Mouse (Mus musculus): ENCODE results near the gene Acat3.
"Not testable (repeated sequence)": the region's sequence is repeated elsewhere in the genome, so short reads cannot be mapped to it uniquely, and the experiment has no call there.

Gene Acat3

DNA sequence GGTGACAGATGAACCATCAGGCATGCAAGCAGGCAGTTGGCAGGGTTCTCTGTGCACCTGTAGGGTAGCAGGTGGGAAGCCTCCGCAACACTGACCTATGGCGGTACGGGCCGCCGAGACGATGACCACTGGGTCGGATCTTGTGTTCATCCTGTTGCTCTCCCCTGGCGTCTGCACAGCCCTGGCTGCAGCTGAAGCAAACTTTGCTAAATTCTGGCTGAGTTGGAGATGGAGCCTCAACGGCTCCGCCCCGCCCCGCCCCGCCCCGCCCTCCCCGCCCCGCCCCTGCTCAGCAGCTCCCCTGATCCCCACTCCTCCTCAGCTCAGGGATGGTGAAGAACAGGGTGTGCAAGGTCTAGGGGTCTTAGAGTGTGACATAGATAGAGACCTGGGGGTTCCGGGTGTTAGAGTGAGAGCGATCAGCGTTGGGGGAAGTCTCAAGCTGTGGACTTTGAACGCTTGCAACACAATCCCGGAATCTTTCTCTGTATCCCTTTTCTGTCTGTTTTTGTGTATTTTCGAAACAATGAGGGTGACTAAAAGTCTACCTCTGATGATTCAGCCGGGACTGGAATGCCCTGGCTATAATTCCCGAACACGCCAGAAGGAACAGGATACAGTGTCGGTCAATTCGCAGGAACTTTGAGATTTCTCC, at the start of gene Acat3:
Gene Acat3 (minus strand): TSS at position 450 of the 655 bp plus-strand sequence.
- no peak for DNase-seq (ENCODE audit: low spot score)

DNA sequence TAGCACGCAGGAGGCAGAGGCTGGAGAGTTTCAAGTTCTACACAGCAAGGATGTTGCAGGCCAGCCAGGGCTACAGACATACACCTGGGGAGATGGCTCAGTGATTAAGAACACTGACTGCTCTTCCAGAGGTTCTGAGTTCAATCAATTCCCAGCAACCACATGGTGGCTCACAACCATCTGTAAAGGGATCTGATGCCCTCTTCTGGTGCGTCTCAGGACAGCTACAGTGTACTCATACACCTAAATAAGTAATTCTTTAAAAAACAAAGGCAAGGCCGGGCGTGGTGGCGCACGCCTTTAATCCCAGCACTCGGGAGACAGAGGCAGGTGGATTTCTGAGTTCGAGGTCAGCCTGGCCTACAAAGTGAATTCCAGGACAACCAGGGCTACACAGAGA, 47.7 kb upstream of the Acat3 start:
- DNase-seq (ENCODE audit: low spot score), result not testable (repeated sequence)

GRCm38 (mm10) chr17:12983988-12984387, 43.6 kb upstream of the Acat3 start:
- DNase-seq (ENCODE audit: low spot score), result no peak

- no peak for DNase-seq (ENCODE audit: low spot score)
These were observed 38.1 kb upstream of the Acat3 start for GRCm38 (mm10) chr17:12978546-12978945.

DNA sequence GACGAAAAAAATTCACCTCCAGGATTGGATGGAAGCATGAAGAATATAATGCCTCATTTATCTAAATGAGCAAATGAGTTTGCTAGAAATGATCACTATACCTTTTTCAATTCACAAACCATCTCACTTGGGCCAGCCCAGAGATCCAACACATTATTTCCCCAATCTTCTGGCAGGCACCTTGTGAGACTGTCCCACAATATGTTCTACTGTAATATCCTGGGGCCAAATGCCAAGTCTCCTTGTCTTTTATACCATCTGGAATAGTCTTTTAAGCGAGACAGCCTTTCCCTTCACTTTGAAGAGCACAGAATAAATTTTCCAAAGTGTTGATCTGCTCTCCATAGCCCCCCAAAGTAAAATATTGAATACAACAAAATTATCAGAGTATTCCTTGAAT, 33.5 kb upstream of the Acat3 start:
- no peak for DNase-seq (ENCODE audit: low spot score)

GRCm38 (mm10) chr17:12967173-12967572, 26.8 kb upstream of the Acat3 start:
- no peak for DNase-seq (ENCODE audit: low spot score)

DNA sequence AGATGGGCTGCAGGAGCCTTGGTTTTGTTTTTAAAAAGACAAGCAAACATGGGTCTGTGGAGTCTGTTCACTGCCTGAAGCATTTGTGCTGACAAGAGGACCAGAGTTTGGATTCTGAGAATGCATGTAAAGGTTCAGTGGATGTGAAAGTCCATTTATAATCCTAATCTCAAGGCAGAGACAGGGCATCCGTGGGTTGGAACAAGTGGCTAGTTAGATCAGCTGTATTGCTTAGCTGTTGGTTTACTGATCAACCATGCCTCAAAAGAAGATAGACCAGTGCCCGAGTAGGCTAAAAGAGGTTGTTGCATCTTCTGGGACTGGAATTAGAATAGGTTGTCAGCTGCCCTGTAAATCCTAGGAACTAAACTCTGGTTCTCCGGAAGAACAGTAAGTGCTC, 23.1 kb upstream of the Acat3 start:
- no peak for DNase-seq (ENCODE audit: low spot score)

DNA sequence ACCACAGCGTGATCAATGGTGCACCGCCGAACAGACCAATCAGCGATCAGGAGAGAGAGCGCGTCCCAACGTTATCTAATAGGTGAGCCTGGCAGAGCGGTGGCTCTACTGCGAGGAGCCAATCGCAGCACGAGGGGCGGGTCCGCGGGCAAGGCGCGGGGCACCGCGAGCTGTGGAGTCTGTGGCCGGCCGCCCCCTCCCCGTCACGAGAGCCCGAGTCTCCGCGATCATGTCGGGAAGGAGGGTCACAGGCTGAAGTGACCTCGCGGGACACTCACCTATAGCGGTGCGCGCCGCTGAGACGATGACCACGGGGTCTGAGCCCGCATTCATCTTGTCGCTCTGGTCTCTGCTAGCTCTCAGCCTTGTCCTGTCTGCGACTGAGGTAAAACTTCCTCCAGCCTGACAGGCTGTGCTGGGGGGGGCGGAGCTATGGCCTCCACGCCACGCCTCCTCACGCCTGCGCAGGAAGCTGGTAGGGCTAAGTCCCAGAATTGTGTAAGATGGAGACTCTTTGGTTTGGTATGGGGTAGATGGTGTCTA, 20.0 kb upstream of the Acat3 start, which contains the start of gene Acat2:
Gene Acat2 (minus strand): TSS at position 417 of the 543 bp plus-strand sequence.
- peak; percentile 93 for DNase-seq (ENCODE audit: low spot score)

GRCm38 (mm10) chr17:12959377-12959776, 19.0 kb upstream of the Acat3 start:
- not testable (repeated sequence) for DNase-seq (ENCODE audit: low spot score)

DNA sequence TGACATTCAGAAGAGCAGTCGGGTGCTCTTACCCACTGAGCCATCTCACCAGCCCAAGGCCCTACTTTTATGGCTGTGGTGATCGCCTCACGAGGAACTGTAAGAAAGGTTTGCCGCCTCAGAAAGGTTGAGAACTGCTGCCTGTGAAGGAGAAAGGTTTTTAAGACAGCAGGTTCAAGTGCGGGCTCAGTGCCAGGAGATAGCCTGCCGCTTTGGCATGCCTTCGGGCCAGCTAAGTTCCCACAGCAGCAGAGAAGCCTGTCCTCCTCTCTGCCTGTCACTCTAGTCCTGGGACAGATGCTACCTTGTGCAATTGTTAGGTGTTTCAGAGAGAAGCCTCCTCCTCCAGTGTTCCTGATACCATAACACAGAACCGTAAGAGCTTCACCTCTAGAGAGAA, 16.3 kb upstream of the Acat3 start:
- no peak for DNase-seq (ENCODE audit: low spot score)

GRCm38 (mm10) chr17:12949669-12950068, 9.3 kb upstream of the Acat3 start:
- no peak for DNase-seq (ENCODE audit: low spot score)

- DNase-seq (ENCODE audit: low spot score), result no peak
These were observed 2.2 kb upstream of the Acat3 start for GRCm38 (mm10) chr17:12942459-12943162.

DNA sequence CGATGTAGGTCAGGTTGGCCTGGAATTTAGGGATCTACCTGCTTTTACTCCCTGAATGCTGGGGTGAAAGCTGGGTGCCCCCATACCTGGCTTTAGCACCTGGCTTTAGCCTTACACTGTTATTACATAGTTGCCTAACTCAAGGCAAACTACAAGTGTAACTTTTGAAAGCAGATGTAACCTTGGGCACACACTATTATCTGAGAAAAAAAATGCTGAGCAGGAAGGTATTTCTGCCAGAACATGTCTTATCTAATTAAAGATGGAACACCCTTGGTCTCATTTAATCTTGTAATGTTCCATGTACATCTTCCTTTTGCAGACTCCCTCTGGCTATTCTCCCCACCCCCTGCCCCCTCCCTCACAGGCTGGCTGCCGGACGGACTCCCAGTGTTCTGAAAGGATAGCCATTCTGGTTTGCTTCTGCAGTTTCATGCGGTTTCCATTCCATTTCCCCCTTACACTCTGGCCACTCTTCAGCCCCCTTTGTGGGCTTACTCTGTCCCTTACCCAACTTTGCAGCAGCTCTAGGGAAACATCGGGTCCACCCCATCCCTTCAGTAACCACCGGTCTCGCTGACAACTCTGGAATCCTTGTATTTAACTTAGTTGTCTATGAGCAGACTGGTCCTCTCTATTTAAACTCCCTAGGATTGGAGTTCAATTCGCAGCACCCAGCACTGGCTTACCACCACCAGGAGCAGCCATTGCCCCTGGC, 1.3 kb upstream of the Acat3 start:
- peak; percentile 35 for DNase-seq (ENCODE audit: low spot score)

DNA sequence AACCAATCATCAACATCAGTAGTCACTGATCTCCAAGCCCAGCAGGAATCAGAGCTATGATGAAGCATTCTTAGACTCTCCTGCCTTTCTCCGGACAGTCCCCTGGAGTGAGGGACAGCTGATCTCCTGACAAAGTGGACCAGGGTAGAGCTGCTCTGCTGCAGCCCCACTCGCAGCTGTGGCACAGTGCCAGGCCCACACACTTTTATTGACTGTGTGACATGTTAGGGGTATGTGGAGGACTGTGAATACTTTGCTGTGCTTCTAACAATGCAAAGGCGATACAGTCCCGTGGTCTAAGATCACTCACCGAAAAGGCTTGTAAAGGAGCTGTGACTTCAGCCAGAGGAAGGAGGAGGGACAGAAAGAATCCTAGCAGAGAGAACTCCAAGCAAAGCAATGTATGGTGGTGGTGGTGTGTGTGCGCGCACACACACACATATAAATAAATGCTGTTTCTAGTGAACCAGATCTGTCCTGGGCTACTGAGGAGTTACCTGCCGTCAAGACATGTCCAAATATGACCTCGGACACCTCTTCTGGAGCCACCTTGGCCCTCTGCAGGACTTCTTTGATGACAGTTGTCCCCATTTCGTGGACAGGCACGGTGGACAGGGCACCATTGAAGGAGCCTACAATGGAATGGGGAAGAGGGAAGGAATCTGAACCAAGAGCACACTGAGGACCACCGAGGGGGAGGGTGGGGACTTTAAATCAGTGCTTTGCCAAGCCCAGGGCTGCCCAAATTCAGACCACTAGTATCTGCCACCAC, 837 bp downstream of the Acat3 start:
- not testable (repeated sequence) for DNase-seq (ENCODE audit: low spot score)

DNA sequence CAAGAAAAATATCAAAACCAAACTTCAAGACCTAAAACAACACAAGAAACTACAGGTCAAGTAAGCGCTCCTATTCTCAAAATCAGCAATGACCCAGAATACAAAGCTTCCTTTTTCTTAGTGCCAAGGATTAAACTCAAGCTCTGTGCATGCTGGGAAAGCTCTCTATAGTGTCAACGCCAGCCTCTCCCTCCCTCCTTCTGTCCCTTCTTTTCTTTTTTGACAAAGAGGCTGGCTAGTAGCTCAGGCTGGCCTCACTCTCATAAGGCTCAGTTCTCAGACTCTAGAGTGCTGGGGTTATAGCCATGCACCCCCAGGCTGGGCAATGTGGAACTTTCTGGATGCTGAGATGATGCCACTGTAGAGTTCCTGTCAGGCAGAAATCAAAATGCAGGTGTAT, 2.3 kb downstream of the Acat3 start:
- DNase-seq (ENCODE audit: low spot score), result no peak

- no peak for DNase-seq (ENCODE audit: low spot score)
These were observed 2.9 kb downstream of the Acat3 start for GRCm38 (mm10) chr17:12937412-12937970.

DNA sequence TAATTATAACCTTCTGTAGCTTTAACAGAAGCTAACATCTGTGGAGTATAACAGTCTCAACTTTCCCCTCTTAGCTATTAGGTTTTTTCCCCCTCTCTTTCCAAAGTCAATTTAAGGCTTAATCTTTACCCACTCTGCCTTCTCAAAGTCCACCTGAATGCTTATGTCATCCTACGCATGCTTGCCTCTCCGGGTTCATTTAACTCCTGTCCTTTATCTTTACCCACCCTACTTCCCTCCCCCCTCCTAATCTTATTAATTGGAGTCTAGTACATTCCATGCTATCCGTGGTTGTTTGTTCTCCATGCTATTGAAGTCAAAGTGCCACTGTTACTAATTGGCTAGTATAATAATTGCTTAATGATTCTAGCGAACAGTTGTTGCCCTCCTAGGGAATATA, 4.7 kb downstream of the Acat3 start:
- DNase-seq (ENCODE audit: low spot score), result no peak

GRCm38 (mm10) chr17:12931576-12931975, 8.8 kb downstream of the Acat3 start:
- DNase-seq (ENCODE audit: low spot score), result peak; percentile 30

- no peak for DNase-seq (ENCODE audit: low spot score)
These were observed 14.7 kb downstream of the Acat3 start for GRCm38 (mm10) chr17:12925703-12926180.

- DNase-seq (ENCODE audit: low spot score), result no peak
These were observed 15.4 kb downstream of the Acat3 start for GRCm38 (mm10) chr17:12925001-12925400.

- DNase-seq (ENCODE audit: low spot score), result no peak
These were observed 19.3 kb downstream of the Acat3 start for GRCm38 (mm10) chr17:12921073-12921472.

Measured in testis, postnatal 14 days (tissue).